In genomic region chr1:165780586-165781111, GRCm38 (mm10) we compare ENCODE assay signal across 9 mouse cellular contexts. TPM values are rescaled to one million over a fixed set of nuclear protein-coding genes. Genes with fewer than 3 reads are reported as not detected.
DNase-seq lines count a peak whose midpoint lies in the region; ATAC-seq and TF ChIP-seq lines count a peak whose summit lies in the region.
"Had no signal": no experiment of that assay in that cellular context is flagged by ENCODE, and none has a peak within 500 bp of the region (broad histone marks: within the 10 kb centered on the region; RNA-seq: fewer than 3 reads in every experiment).

No protein-coding gene starts in this region.

- H3K4me3 ChIP-seq in ES-E14 (ENCODE audit: insufficient read depth in 1 of 2, low read depth in 1 of 2, low read length in 2 of 2, poor library complexity in 1 of 2, severe bottlenecking in 1 of 2): peak overlapping the region in 1 of 2 experiments; percentile 45; a peak in 3 of 4 replicates
- H3K4me3 ChIP-seq in embryonic facial prominence, embryonic 15.5 days (replicated peaks): peak overlapping the region; percentile 37
- H3K4me3 ChIP-seq in limb, embryonic 13.5 days: peak overlapping the region; percentile 38

- H3K9me3 ChIP-seq in ES-E14 (ENCODE audit: control insufficient read depth, insufficient read depth, low read depth, low read length): no peaks in the 10 kb centered on the region
- H3K9me3 ChIP-seq in embryonic facial prominence, embryonic 15.5 days (replicated peaks): no peaks in the 10 kb centered on the region
- H3K9me3 ChIP-seq in limb, embryonic 13.5 days: no peaks in the 10 kb centered on the region

- H3K4me1 ChIP-seq in ES-E14 (ENCODE audit: control insufficient read depth in 2 of 2, insufficient read depth in 2 of 2, low read length in 2 of 2, poor library complexity in 1 of 2): peaks cover 0 to 7% of the 10 kb centered on the region in 2 experiments; a peak in 1 of 4 replicates
- H3K4me1 ChIP-seq in embryonic facial prominence, embryonic 15.5 days: peaks cover 13% of the 10 kb centered on the region
- H3K4me1 ChIP-seq in limb, embryonic 13.5 days: peaks cover 14% of the 10 kb centered on the region; the same call in 1 of the 2 replicates

- H3K9ac ChIP-seq in ES-E14 (ENCODE audit: insufficient read depth, low read depth, low read length, poor library complexity, severe bottlenecking): peak overlapping the region; percentile 42; the same call in 1 of the 2 replicates
- H3K9ac ChIP-seq in embryonic facial prominence, embryonic 15.5 days: no peak overlapping the region
- no peak overlapping the region for H3K9ac ChIP-seq in limb, embryonic 13.5 days

- peak overlapping the region; percentile 69 for H3K4me2 ChIP-seq in embryonic facial prominence, embryonic 15.5 days (replicated peaks)
- H3K4me2 ChIP-seq in limb, embryonic 13.5 days (replicated peaks): peak overlapping the region; percentile 69

- H3K36me3 ChIP-seq in ES-E14 (ENCODE audit: control insufficient read depth, insufficient read depth, low read length, poor library complexity, severe bottlenecking): no peaks in the 10 kb centered on the region
- H3K36me3 ChIP-seq in embryonic facial prominence, embryonic 15.5 days: no peaks in the 10 kb centered on the region
- H3K36me3 ChIP-seq in limb, embryonic 13.5 days: no peaks in the 10 kb centered on the region

- peak; percentile 19 to 75 for DNase-seq in adrenal gland, adult (ENCODE audit: inconsistent age in 2 of 2, low spot score in 1 of 2)
- no peak for DNase-seq in adrenal gland, adult 8-10 months
- DNase-seq in ES-E14 (ENCODE audit: low read depth, low spot score) (no peak), MN1 (ENCODE audit: low spot score) (no peak)

- in situ Hi-C loops in ES-E14 (cut with MboI; ENCODE audit: low sequenced_read_pairs in 2 of 2, unreplicated experiment in 2 of 2): loop anchor here in 1 of 2 experiments (25.0 kb wide), 1 partner anchor 532 kb away; no protein-coding TSS in a partner anchor

- H3K27ac ChIP-seq in ES-E14 (ENCODE audit: insufficient read depth, low read depth, low read length, poor library complexity, severe bottlenecking): no peak overlapping the region
- H3K27ac ChIP-seq in embryonic facial prominence, embryonic 15.5 days (replicated peaks): no peak overlapping the region
- no peak overlapping the region for H3K27ac ChIP-seq in limb, embryonic 13.5 days

- peaks cover 49% of the 10 kb centered on the region for H3K27me3 ChIP-seq in embryonic facial prominence, embryonic 15.5 days
- H3K27me3 ChIP-seq in limb, embryonic 13.5 days: peaks cover 25% of the 10 kb centered on the region; the same call in 1 of the 2 replicates

- 5% methylated on average over 20 of the region's 20 CpGs for WGBS in embryonic facial prominence, embryonic 15.5 days
- 3% methylated on average over 20 of the region's 20 CpGs for WGBS in limb, embryonic 13.5 days

- 0 out of 2 replicates have a peak, but pooled peaks have one; percentile 58 for ATAC-seq in embryonic facial prominence, embryonic 15.5 days (ENCODE audit: insufficient number of reproducible peaks, low FRiP score, low TSS enrichment, low read depth)
- peak; percentile 67 to 72 for ATAC-seq in hematopoietic stem cell, adult 5-6 weeks (replicated peaks in 1 of 2; ENCODE audit: insufficient read depth in 1 of 2, low FRiP score in 2 of 2, low TSS enrichment in 1 of 2, low read depth in 1 of 2, poor library complexity in 2 of 2, severe bottlenecking in 2 of 2)
- ATAC-seq in limb, embryonic 13.5 days (ENCODE audit: low FRiP score, low read depth): peak; percentile 53; the same call in 1 of the 2 replicates
- ATAC-seq in monocyte, adult 5-6 weeks (replicated peaks; ENCODE audit: insufficient number of reproducible peaks, low FRiP score, low TSS enrichment, poor library complexity, severe bottlenecking): peak; percentile 44

TF ChIP-seq in ES-E14, 5 proteins besides CTCF, POLR2A, EP300 and RAD21:
- TF ChIP-seq ZC3H11A (IDR thresholded peaks at IDR 0.05; ENCODE audit: borderline replicate concordance, low read depth, low read length) (peak; percentile 67), HCFC1 (IDR thresholded peaks at IDR 0.05; ENCODE audit: borderline replicate concordance, insufficient read depth, low read length) (no peak), CHD2 (IDR thresholded peaks at IDR 0.05; ENCODE audit: low read depth, low read length) (no peak), ZNF384 (IDR thresholded peaks at IDR 0.05; ENCODE audit: low read depth, low read length) (peak; percentile 79)

RNA-seq across cellular contexts. Expression of gene Cd247, which starts 7.8 kb away (rescaled TPM):
- under 1 TPM; 0.20 to 0.46 (median 0.43) TPM for total RNA-seq in adrenal gland, adult 8-10 months (2022)
- 6.1 and 9.5 TPM in 2 replicates for total RNA-seq in ES-E14 (2012; rRNA removed)
- polyA plus RNA-seq in embryonic facial prominence, embryonic 15.5 days (2015; fragmentation: Nextera tagmentation; extraction: Ambion mirVana): 0.99 and 1.00 TPM in 2 replicates
- 3.6 and 7.2 TPM in 2 replicates for total RNA-seq in hematopoietic stem cell, adult 5-6 weeks (2017)
- 0.48 and 0.69 TPM in 2 replicates for polyA plus RNA-seq in limb, embryonic 13.5 days (2015; fragmentation: Nextera tagmentation; extraction: Ambion mirVana)
- total RNA-seq in monocyte, adult 5-6 weeks (2017): 43.0 to 147 TPM (median 60.9 TPM) in 3 replicates
- total RNA-seq: layer of hippocampus, postnatal 25 days had no signal

RNA-seq across cellular contexts. Expression of gene Creg1, which starts 17.1 kb away (rescaled TPM):
- 10 to 100 TPM; 46.5 to 65.7 (median 56.5) TPM for total RNA-seq in adrenal gland, adult 8-10 months (2022)
- 15.7 and 20.0 TPM in 2 replicates for total RNA-seq in ES-E14 (2012; rRNA removed)
- polyA plus RNA-seq in embryonic facial prominence, embryonic 15.5 days (2015; fragmentation: Nextera tagmentation; extraction: Ambion mirVana): 61.1 and 62.8 TPM in 2 replicates
- total RNA-seq in hematopoietic stem cell, adult 5-6 weeks (2017): 118 and 127 TPM in 2 replicates
- polyA plus RNA-seq in limb, embryonic 13.5 days (2015; fragmentation: Nextera tagmentation; extraction: Ambion mirVana): 49.3 and 55.7 TPM in 2 replicates
- total RNA-seq in monocyte, adult 5-6 weeks (2017): 97.4 to 180 TPM (median 175 TPM) in 3 replicates

Comparison
In these comparisons a context has a peak if more than half of its experiments do, and no peak if none do; other contexts are left out.
1. DNase-seq: peak in adrenal gland, adult (2 of 2); none in adrenal gland, adult 8-10 months (single experiment), ES-E14 (single experiment) and MN1 (single experiment).
2. Peak in every context shown above with its lines, with median percentiles within 50 percentile points of each other: ATAC-seq.